Mouse (Mus musculus) B cell, adult (primary cell): ENCODE measurements around the gene Klhl34. TPM values are rescaled to one million over a fixed set of nuclear protein-coding genes. Genes with fewer than 3 reads are reported as not detected.

Source experiments
- total RNA-seq: library from RNA; stranded (reverse); gene quantifications from 4 replicates; pipeline ENCODE4 v1.2.4, GENCODE M21; 2023; ENCODE audit not compliant: inconsistent age

Gene Klhl34
- total RNA-seq, result not detected in 4 replicates

GRCm38 (mm10) chrX:157818207-157818920, at the start of gene Klhl34:
Gene Klhl34 (plus strand): TSS chrX:157818435.

Other genes with a start within 250 kb of the Klhl34 start
- 0.90 to 2.1 TPM (median 1.3 TPM) in 4 replicates for gene Yy2, start 249.4 kb upstream of the Klhl34 start, total RNA-seq
- gene Mbtps2, start 219.7 kb upstream of the Klhl34 start, total RNA-seq, result 17.2 to 19.5 TPM (median 18.7 TPM) in 4 replicates
- not detected in 4 replicates for gene Smpx, start 119.5 kb upstream of the Klhl34 start, total RNA-seq
- not detected in 4 replicates for gene Cnksr2, start 224.9 kb downstream of the Klhl34 start, total RNA-seq